Mouse (Mus musculus) hindlimb bud, embryonic 11.5 days (tissue): Measurements from ENCODE around the gene Fkbp10.

Source experiments
- DNase-seq: peaks from one replicate; pipeline ENCODE4 v3.0.0-alpha.2; 2012; ENCODE audit warnings: low read depth, low spot score; ENCODE audit errors: extremely low spot score

Fkbp10 gene

GRCm38 (mm10) chr11:100465229-100465792 is 49.8 kb downstream of the Fkbp10 start:
- DNase-seq, result no peak

GRCm38 (mm10) chr11:100465833-100466232 is 50.3 kb downstream of the Fkbp10 start:
- DNase-seq, result no peak

GRCm38 (mm10) chr11:100471352-100472196 is 56.1 kb downstream of the Fkbp10 start:
- DNase-seq, result no peak

- DNase-seq, result peak; percentile 98
Observed at GRCm38 (mm10) chr11:100472197-100472934, 56.9 kb downstream of the Fkbp10 start, which contains the start of gene Klhl11. TSS of gene Klhl11 (minus strand) at chr11:100472741.

- no peak for DNase-seq
Observed at GRCm38 (mm10) chr11:100472935-100473295, 57.4 kb downstream of the Fkbp10 start.
